Mouse (Mus musculus): Measurements from ENCODE around the gene Rplp2. TPM values are rescaled to one million over a fixed set of nuclear protein-coding genes. Genes with fewer than 3 reads are reported as not detected.

The Rplp2 gene
- polyA plus RNA-seq, 1 experiment: 734 TPM

DNA sequence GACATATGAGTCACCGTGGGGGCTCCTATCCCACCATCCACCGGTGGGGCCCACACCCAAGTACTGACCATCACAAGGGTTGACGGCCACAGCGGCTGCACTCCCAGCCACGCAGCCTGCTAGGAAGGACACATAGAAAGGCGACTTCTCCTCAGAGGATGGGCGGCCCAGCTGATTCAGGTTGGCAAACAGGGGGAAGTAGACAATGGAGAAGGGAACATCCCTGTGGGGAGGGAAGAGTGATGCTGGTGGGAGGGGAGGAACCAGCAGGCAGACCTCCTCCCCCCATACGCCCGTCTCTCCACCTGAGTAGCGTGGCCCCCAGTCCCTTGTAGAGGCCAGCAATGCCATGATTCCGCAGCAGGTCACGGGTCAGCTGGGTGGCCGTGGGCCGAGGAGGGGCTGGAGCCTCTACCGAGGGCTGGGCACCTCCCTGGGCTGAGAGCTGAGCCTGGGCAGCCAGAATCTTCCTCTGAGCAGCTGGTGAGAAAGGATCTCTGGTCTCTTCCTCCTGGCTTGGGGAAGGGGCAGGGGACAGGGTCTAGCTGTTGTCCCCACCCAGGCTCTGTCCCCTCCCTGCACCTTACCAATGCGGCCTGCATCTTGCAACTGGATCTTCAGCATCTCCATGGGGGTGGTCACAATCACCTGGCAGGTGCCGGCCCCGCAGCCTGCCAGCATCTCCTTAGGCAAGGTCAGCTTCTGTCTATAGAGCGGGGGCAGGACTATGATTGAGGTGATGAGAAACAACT lies 15.6 kb upstream of the Rplp2 start:
- WGBS: 95% methylated on average over 19 of the region's 19 CpGs

DNA sequence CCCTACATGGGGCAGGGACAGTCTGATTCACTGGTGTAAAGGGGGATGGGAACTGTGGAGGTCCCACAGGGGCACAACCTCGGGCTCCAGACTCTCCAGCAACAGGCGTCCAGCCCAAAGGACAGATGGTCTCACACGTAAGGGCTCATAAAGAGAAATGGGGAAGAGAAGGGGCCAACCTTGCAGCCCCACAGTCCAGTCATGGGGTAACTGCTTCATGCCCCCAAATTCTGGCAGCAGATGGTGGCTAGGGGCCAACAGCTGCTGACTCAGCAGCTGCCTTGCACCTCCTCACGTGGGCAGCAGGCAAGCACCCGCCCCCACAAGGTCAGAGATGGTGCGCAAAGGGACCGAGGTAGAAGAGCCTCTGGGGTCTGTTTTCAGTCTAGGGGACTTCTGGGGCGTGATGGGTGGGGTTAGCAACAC lies 15.0 kb upstream of the Rplp2 start:
- Histone ChIP-seq H3K27ac (ENCODE audit: insufficient read depth, low read depth, low read length) (no peak overlapping the region), H3K4me1 (ENCODE audit: control insufficient read depth, insufficient read depth, low read length) (peaks cover 36% of the 10 kb centered on the region), H3K4me3 (ENCODE audit: insufficient read depth, low read depth, low read length) (no peak overlapping the region), H3K27me3 (replicated peaks; ENCODE audit: control insufficient read depth, insufficient read depth, low read length) (no peaks in the 10 kb centered on the region), H3K36me3 (ENCODE audit: control insufficient read depth, insufficient read depth, low read length) (no peaks in the 10 kb centered on the region)
- DNase-seq: peak; percentile 49
- TF ChIP-seq POLR2A (IDR thresholded peaks at IDR 0.05; ENCODE audit: low read depth, low read length): no peak
- no peak for TF ChIP-seq CTCF (conservative IDR thresholded peaks at IDR 0.05; ENCODE audit: insufficient read depth, insufficient read length, low read depth, low read length)
- 64% methylated on average over 8 of the region's 8 CpGs for WGBS

More for the DNA sequence above, 15.6 kb upstream of the Rplp2 start:
- TF ChIP-seq CTCF (conservative IDR thresholded peaks at IDR 0.05; ENCODE audit: insufficient read depth, insufficient read length, low read depth, low read length) (no peak), POLR2A (IDR thresholded peaks at IDR 0.05; ENCODE audit: low read depth, low read length) (no peak)
- Histone ChIP-seq H3K36me3 (ENCODE audit: control insufficient read depth, insufficient read depth, low read length) (no peaks in the 10 kb centered on the region), H3K27ac (ENCODE audit: insufficient read depth, low read depth, low read length) (no peak overlapping the region), H3K27me3 (replicated peaks; ENCODE audit: control insufficient read depth, insufficient read depth, low read length) (no peaks in the 10 kb centered on the region), H3K4me3 (ENCODE audit: insufficient read depth, low read depth, low read length) (no peak overlapping the region), H3K4me1 (ENCODE audit: control insufficient read depth, insufficient read depth, low read length) (peaks cover 31% of the 10 kb centered on the region)
- DNase-seq: no peak

DNA sequence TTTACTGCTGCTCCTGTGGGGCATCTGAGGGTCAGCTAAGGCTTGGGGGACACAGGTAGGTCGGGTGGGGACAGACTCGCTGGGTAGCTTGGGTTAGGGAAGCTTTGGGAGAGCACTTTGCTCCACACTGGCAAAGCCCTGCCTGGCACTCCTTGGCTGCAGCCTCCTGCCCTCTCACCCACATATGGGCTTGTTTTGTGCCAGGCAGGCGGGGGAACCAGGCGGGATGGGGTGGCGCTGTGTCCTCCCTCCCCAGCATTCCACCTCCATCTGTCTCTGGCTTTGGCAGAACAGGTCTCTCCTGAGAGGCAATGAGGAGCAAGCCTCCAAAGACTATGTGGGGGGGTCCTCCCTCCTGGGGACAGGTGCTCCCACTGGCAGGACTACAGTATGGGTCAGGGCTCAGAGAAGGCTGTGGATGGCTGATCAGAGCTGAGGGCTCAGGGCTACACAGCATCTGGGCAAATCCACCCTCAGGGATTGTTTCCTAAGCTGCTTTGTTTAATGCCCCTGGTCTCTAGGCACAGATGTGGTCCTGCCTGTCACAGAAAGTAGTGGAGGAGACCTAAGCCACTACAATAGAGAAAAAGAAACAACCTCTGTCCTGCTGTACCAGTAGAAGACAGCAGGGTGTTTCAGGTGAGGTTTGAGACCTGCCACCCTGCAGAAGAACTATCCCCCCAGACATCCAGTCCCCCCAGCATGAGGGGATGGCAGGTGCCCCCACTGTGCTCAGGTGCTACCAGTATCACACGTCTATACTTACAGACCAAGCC lies 14.2 kb upstream of the Rplp2 start:
- Histone ChIP-seq H3K4me1 (ENCODE audit: control insufficient read depth, insufficient read depth, low read length) (peaks cover 36% of the 10 kb centered on the region), H3K36me3 (ENCODE audit: control insufficient read depth, insufficient read depth, low read length) (no peaks in the 10 kb centered on the region), H3K27me3 (replicated peaks; ENCODE audit: control insufficient read depth, insufficient read depth, low read length) (no peaks in the 10 kb centered on the region), H3K27ac (ENCODE audit: insufficient read depth, low read depth, low read length) (no peak overlapping the region), H3K4me3 (ENCODE audit: insufficient read depth, low read depth, low read length) (no peak overlapping the region)
- no peak; the same call in 1 of the 2 replicates for TF ChIP-seq CTCF (conservative IDR thresholded peaks at IDR 0.05; ENCODE audit: insufficient read depth, insufficient read length, low read depth, low read length)
- no peak for TF ChIP-seq POLR2A (IDR thresholded peaks at IDR 0.05; ENCODE audit: low read depth, low read length)
- peak; percentile 80 for DNase-seq
- WGBS: 50% methylated on average over 6 of the region's 6 CpGs

DNA sequence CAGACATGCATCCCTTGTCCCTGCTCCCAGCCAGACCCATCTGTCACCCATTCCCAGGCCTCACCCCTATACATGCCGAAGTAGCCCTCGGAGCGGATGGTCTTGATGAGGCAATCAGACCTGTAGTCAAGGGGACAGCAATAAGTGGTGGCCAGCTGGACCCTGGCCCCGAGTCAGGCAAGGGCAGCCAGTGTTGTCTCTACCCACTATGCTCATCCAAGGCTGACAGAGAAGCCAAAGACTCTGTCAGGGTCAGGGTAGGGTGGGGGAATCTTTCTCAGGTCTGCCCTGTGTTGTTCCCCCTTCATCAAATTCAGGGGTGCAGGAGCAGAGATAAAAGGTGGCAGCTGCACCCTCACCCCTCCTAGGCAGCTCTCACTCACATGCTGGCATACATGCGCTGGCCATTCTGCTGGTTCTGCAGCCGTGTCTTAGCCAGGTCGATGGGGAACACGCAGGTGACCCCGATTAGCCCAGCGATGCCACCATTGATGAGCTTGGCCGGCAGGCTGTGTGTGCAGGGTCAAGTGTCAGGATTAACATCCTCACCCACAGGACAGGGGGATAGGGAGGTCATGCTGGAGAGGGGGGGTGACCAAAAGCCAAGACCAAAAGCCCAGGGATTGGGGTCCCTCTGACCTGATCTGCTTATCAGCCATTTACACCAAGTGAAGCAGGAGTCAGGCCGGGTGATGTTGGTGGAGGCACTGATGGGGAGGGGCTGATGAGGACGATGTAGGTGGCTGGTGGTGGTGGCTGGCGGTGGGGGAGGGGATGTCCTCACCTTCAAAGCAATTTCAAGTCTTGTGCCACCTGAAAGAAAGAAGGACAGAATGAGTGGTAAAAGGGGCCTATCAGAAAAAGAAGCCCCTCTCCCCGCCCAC lies 13.4 kb upstream of the Rplp2 start:
- 79% methylated on average over 15 of the region's 15 CpGs for WGBS
- Histone ChIP-seq H3K4me1 (ENCODE audit: control insufficient read depth, insufficient read depth, low read length) (peaks cover 36% of the 10 kb centered on the region), H3K27ac (ENCODE audit: insufficient read depth, low read depth, low read length) (no peak overlapping the region), H3K4me3 (ENCODE audit: insufficient read depth, low read depth, low read length) (0 out of 2 replicates have a peak overlapping the region, but pooled peaks have one; percentile 60), H3K36me3 (ENCODE audit: control insufficient read depth, insufficient read depth, low read length) (no peaks in the 10 kb centered on the region), H3K27me3 (replicated peaks; ENCODE audit: control insufficient read depth, insufficient read depth, low read length) (no peaks in the 10 kb centered on the region)
- DNase-seq: no peak
- TF ChIP-seq POLR2A (IDR thresholded peaks at IDR 0.05; ENCODE audit: low read depth, low read length) (no peak), CTCF (conservative IDR thresholded peaks at IDR 0.05; ENCODE audit: insufficient read depth, insufficient read length, low read depth, low read length) (no peak)

DNA sequence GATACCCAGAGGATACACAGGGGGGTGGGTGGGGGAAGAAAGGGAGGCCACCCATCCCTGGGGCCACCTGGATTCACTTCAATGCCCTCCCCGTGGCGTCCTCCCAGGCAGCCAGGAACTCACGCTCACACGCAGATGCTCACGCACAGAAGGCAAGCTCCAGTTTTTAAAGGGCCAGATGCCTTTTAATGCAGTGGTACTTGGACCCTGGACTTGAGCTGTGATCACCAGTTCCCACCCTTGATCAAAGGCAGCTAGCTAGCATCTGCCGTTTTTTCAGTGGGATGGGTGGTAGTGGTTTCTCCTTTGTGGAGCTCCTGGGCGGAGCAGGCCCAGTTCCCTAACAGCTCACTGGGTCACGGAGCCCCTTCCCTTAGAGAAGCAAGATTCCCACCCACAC lies 12.7 kb upstream of the Rplp2 start:
- Histone ChIP-seq H3K27me3 (replicated peaks; ENCODE audit: control insufficient read depth, insufficient read depth, low read length) (no peaks in the 10 kb centered on the region), H3K4me1 (ENCODE audit: control insufficient read depth, insufficient read depth, low read length) (peaks cover 36% of the 10 kb centered on the region), H3K27ac (ENCODE audit: insufficient read depth, low read depth, low read length) (no peak overlapping the region), H3K4me3 (ENCODE audit: insufficient read depth, low read depth, low read length) (peak overlapping the region; percentile 60; the same call in 1 of the 2 replicates), H3K36me3 (ENCODE audit: control insufficient read depth, insufficient read depth, low read length) (no peaks in the 10 kb centered on the region)
- peak; percentile 56 for DNase-seq
- 21% methylated on average over 8 of the region's 8 CpGs for WGBS
- TF ChIP-seq CTCF (conservative IDR thresholded peaks at IDR 0.05; ENCODE audit: insufficient read depth, insufficient read length, low read depth, low read length): no peak
- TF ChIP-seq POLR2A (IDR thresholded peaks at IDR 0.05; ENCODE audit: low read depth, low read length): no peak

DNA sequence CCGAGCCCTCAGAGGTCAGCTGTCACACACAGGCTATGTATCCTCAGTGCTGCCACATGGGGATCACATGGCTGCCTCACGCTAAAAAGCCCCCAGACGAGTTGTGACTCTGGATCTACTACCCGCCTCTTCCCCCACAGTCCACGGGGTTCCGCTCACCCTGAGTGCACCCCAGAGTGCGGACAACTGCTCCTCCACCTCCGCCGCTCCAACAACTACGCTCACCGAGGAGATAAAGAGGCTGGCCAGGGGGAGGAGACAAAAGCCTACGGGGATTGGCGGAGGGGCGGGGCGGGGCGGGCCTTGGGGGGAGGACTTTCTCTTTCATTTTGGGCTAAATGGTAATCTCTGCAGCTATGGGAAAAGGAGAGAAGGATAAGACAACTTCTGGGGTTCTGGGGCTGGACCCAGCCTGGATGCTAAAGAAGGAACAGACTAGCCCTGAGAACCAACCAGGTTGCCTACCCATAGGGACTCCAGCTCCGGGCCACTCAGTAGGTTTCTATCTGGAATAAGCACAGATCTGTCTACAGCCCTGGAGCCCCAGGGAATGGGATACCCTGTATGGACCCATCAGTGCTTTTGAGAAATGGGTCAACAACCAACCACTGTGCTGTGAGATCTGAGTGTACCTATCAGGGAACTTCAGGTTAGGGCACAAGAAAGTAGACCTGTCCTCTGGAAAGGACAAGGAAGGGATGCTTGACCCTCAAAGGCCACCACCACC lies 11.9 kb upstream of the Rplp2 start:
- TF ChIP-seq POLR2A (IDR thresholded peaks at IDR 0.05; ENCODE audit: low read depth, low read length) (no peak), CTCF (conservative IDR thresholded peaks at IDR 0.05; ENCODE audit: insufficient read depth, insufficient read length, low read depth, low read length) (no peak)
- DNase-seq: peak; percentile 72
- Histone ChIP-seq H3K27ac (ENCODE audit: insufficient read depth, low read depth, low read length) (peak overlapping the region; percentile 45; the same call in 1 of the 2 replicates), H3K36me3 (ENCODE audit: control insufficient read depth, insufficient read depth, low read length) (no peaks in the 10 kb centered on the region), H3K4me1 (ENCODE audit: control insufficient read depth, insufficient read depth, low read length) (peaks cover 36% of the 10 kb centered on the region), H3K4me3 (ENCODE audit: insufficient read depth, low read depth, low read length) (peak overlapping the region; percentile 60), H3K27me3 (replicated peaks; ENCODE audit: control insufficient read depth, insufficient read depth, low read length) (no peaks in the 10 kb centered on the region)
- WGBS: 6% methylated on average over 17 of the region's 17 CpGs
